Mouse (Mus musculus) neural tube, embryonic 11.5 days (tissue): ENCODE data around the gene Pcnp. TPM values are rescaled to one million over a fixed set of nuclear protein-coding genes. Genes with fewer than 3 reads are reported as not detected.

Source experiments
- ATAC-seq: fragments of 200-750 bp; cut with Nextera tagmentation; 2 replicates; pipeline ENCODE4 v1.8.0; 2017; ENCODE audit warnings: moderate number of reproducible peaks, mild to moderate bottlenecking, moderate TSS enrichment, moderate library complexity; ENCODE audit not compliant: insufficient read depth, low FRiP score, low TSS enrichment
- DNase-seq: peaks from one replicate; pipeline ENCODE4 v3.0.0-alpha.2; 2015; ENCODE audit warnings: low spot score
- H3K27ac ChIP-seq: fragments of 300-500 bp; sonication (generic); 2 replicates; pipeline ENCODE4 v1.5.1; 2014; ENCODE audit warnings: low read depth, mild to moderate bottlenecking, low read length
- H3K27me3 ChIP-seq: fragments of 300-500 bp; sonication (generic); 2 replicates; pipeline ENCODE4 v1.6.1; 2014; ENCODE audit warnings: mild to moderate bottlenecking, low read length, mixed read lengths; ENCODE audit not compliant: control insufficient read depth, insufficient read depth
- H3K36me3 ChIP-seq: fragments of 300-500 bp; sonication (generic); 2 replicates; pipeline ENCODE4 v1.6.1; 2014; ENCODE audit warnings: mild to moderate bottlenecking, low read length, moderate library complexity, mixed read lengths; ENCODE audit not compliant: control insufficient read depth, insufficient read depth
- H3K4me1 ChIP-seq: fragments of 300-500 bp; sonication (generic); 2 replicates; pipeline ENCODE4 v1.6.1; 2014; ENCODE audit warnings: low read length, mixed read lengths; ENCODE audit not compliant: control insufficient read depth, insufficient read depth
- H3K4me2 ChIP-seq: fragments of 300-500 bp; sonication (generic); 2 replicates; pipeline ENCODE4 v1.6.1; 2014; ENCODE audit warnings: low read depth, mild to moderate bottlenecking, moderate library complexity
- H3K4me3 ChIP-seq: fragments of 300-500 bp; sonication (generic); 2 replicates; pipeline ENCODE4 v1.5.1; 2014; ENCODE audit warnings: low read depth, low read length
- H3K9ac ChIP-seq: fragments of 300-500 bp; sonication (generic); 2 replicates; pipeline ENCODE4 v1.6.1; 2014; ENCODE audit warnings: mild to moderate bottlenecking, low read length
- H3K9me3 ChIP-seq: fragments of 300-500 bp; sonication (generic); 2 replicates; pipeline ENCODE4 v1.6.1; 2016; ENCODE audit warnings: low read length; ENCODE audit not compliant: control insufficient read depth
- WGBS: fragments of 180-500 bp; shearing (Covaris S2); extraction: QIAGEN DNeasy Blood & Tissue Kit; methylation state at CpG from one replicate; pipeline ENCODE4 v1.1.7; 2014; 5-methylcytosine and 5-hydroxymethylcytosine counted together
- polyA plus RNA-seq: library from polyadenylated mRNA; unstranded; fragments of >200 nt; fragmentation: Nextera tagmentation; extraction: Ambion mirVana; gene quantifications from 2 replicates; pipeline ENCODE4 v1.2.1, GENCODE M21; 2014

Gene Pcnp
- polyA plus RNA-seq, 1 experiment from 2014 or later, result 312 TPM

DNA sequence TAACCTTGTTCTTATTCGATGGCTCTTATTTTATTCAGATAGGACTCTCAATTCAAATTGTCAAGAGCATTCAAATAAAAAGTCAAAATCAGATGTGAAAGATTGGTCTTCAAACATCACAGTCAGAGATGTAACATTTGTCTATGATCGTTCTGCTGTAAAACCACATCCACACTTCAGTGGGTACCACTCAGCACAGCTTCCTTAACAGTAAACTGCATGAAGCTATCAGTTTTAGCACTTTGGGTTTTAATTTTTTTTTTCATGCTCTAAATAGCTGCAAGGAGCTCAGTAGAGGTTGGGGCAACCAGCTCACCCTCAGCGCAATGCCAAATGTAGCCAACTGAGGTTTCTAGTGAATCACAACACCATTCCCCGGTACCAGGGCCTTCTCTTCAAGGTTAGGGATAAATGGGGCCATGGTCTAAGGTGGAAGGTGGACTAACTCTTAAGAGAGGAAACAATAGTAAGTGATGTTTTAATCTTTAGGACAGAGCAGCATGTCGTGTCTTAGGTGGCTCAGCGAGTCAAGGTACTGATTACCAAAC, 39.1 kb upstream of the Pcnp start:
- Histone ChIP-seq H3K4me3 (no peak overlapping the region), H3K9me3 (no peaks in the 10 kb centered on the region), H3K4me1 (no peaks in the 10 kb centered on the region), H3K27ac (no peak overlapping the region), H3K27me3 (no peaks in the 10 kb centered on the region), H3K9ac (no peak overlapping the region), H3K36me3 (no peaks in the 10 kb centered on the region), H3K4me2 (no peak overlapping the region)
- no peak for DNase-seq
- WGBS, result 89% methylated on average over 6 of the region's 6 CpGs
- no peak for ATAC-seq

DNA sequence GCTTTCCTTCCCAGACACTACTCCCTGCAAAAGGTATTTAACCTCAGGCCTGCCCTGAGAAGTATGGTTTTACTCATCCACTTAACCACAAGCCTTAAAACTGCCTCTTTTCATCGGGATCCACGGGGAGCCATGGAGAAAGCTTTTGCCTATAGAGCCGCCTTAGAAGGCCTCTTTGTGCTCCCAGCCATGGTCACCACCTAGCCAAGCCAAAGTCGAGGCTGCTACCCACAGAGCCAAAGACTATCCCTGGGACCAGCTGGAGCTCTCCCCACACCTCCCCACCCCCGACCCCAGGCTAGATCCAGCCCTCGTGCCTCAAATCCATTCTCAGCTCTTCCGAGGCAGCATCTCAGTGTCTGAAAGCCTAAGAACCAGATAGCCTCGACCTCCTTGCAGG, 36.6 kb upstream of the Pcnp start:
- H3K4me3 ChIP-seq, result no peak overlapping the region
- no peak overlapping the region for H3K27ac ChIP-seq
- no peaks in the 10 kb centered on the region for H3K36me3 ChIP-seq
- no peak overlapping the region for H3K4me2 ChIP-seq
- no peaks in the 10 kb centered on the region for H3K27me3 ChIP-seq
- no peaks in the 10 kb centered on the region for H3K9me3 ChIP-seq
- DNase-seq (no peak), ATAC-seq (no peak)
- no peak overlapping the region for H3K9ac ChIP-seq
- WGBS, result 55% methylated on average over 8 of the region's 8 CpGs
- no peaks in the 10 kb centered on the region for H3K4me1 ChIP-seq

DNA sequence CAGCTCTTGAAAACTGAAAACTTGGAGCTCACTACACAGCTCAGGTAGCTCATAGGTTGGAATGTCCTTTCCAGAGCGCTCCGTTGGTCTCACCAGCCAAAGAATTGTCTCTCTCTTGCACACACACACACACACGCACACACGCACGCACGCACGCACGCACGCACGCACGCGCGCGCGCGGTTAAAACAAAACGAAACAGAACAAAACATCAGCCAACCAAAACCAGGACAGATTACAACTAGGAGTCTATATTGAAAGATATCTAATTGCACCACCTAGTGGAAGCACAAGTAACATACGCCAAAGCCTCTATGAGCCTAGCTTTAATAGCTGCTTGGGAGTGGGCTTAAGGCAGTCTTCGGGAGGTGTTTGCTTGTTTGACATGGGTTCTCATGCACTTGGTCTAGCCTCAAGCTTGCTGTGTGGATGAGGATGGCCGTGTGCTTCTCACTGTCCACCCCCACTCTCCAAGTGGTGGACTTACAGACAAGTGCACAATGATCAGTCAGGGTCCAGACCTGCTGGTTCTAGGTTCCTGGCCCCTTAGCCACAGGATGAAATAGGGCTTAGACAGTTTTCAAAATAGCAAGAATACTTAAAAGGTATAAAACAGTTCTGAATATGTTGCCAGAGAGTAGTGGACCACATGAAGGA, 34.9 kb upstream of the Pcnp start:
- Histone ChIP-seq H3K27me3 (no peaks in the 10 kb centered on the region), H3K4me1 (no peaks in the 10 kb centered on the region), H3K27ac (no peak overlapping the region), H3K36me3 (no peaks in the 10 kb centered on the region), H3K4me3 (peak overlapping the region; percentile 23; the same call in 1 of the 2 replicates), H3K9me3 (no peaks in the 10 kb centered on the region), H3K9ac (peak overlapping the region; percentile 40; the same call in 1 of the 2 replicates), H3K4me2 (peak overlapping the region; percentile 47)
- DNase-seq, result peak; percentile 83
- WGBS, result 10% methylated on average over 20 of the region's 20 CpGs
- peak; percentile 84 for ATAC-seq

DNA sequence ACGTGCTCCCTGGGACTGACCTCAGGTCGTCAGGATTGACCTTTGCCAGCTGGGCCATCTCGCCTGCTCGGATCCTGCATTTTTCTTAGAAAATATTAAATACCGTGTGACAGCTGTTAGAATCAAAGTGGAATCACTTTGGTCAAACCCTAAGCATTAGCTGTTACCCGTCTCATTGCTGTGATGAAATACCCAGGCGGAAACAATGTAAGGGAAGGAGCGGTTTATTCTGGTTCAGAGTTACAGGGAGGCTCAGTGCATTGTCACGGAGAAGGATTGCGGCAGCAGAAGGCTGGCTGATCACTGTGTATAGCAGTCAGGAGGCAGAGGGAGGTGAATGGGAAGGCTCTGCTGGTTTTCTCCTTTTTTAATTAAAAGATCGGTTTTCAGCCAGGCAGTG, 33.4 kb upstream of the Pcnp start:
- H3K4me1 ChIP-seq, result no peaks in the 10 kb centered on the region
- WGBS, result 59% methylated on average over 11 of the region's 11 CpGs
- ATAC-seq (no peak), DNase-seq (no peak)
- no peaks in the 10 kb centered on the region for H3K36me3 ChIP-seq
- H3K27me3 ChIP-seq, result no peaks in the 10 kb centered on the region
- H3K9ac ChIP-seq, result no peak overlapping the region
- H3K27ac ChIP-seq, result no peak overlapping the region
- H3K4me2 ChIP-seq, result no peak overlapping the region
- no peaks in the 10 kb centered on the region for H3K9me3 ChIP-seq
- no peak overlapping the region for H3K4me3 ChIP-seq

DNA sequence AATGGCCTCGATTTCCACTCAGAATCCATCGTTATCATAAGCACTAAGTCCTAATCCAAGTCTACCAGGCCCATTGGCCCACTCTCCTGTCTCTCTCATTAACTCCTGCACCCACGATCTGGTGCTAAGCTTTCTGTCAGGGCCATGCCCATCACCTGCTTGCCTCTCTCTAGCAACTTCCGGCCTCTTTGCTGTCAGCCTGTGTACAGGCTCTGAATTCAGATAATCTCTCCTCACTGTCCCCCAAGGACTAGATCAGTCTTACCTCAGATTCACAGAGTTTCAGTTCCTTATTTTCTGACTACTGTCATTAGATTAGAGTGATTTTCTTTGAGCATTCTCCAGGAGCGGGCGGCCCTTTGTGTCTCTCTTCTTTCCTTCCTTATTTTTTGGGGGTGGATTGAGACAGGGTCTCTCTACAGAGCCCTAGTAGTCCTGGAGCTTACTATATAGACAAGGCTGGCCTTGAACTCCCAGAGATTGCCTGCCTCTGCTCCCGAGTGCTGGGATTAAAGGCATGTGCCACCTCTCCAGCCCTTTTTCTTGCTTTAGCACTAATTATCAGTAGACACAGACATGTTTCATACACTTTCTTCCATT, 32.6 kb upstream of the Pcnp start:
- no peak for DNase-seq

DNA sequence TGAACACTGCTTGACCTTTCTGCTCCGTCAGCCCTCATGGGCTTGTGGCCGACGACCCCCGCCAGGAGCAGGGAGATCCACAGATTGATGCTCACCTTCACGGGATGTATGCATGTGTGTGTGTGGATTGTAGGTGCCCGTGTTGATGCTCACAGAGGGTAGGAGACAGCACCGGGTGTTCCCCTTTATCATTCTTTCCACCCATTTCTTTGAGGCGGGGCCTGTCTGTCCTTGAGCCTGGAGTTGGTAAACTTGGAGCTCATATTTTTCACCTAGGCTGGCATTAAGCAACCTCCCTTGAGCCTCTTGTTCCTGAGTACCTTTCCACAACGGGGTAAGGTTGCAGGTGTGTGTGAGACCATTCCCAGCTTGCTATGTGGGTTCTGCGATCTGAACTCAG, 28.6 kb upstream of the Pcnp start:
- Histone ChIP-seq H3K27me3 (no peaks in the 10 kb centered on the region), H3K36me3 (no peaks in the 10 kb centered on the region), H3K9me3 (no peaks in the 10 kb centered on the region), H3K4me2 (no peak overlapping the region), H3K9ac (no peak overlapping the region), H3K4me3 (no peak overlapping the region), H3K4me1 (no peaks in the 10 kb centered on the region), H3K27ac (no peak overlapping the region)
- ATAC-seq, result no peak
- no peak for DNase-seq
- 79% methylated on average over 10 of the region's 10 CpGs for WGBS

More for the DNA sequence above, 32.6 kb upstream of the Pcnp start:
- H3K4me2 ChIP-seq, result no peak overlapping the region
- ATAC-seq, result no peak
- no peak overlapping the region for H3K4me3 ChIP-seq
- no peak overlapping the region for H3K9ac ChIP-seq
- H3K36me3 ChIP-seq, result no peaks in the 10 kb centered on the region
- no peaks in the 10 kb centered on the region for H3K9me3 ChIP-seq
- H3K27ac ChIP-seq, result no peak overlapping the region
- 77% methylated on average over 7 of the region's 7 CpGs for WGBS
- no peaks in the 10 kb centered on the region for H3K4me1 ChIP-seq
- no peaks in the 10 kb centered on the region for H3K27me3 ChIP-seq

DNA sequence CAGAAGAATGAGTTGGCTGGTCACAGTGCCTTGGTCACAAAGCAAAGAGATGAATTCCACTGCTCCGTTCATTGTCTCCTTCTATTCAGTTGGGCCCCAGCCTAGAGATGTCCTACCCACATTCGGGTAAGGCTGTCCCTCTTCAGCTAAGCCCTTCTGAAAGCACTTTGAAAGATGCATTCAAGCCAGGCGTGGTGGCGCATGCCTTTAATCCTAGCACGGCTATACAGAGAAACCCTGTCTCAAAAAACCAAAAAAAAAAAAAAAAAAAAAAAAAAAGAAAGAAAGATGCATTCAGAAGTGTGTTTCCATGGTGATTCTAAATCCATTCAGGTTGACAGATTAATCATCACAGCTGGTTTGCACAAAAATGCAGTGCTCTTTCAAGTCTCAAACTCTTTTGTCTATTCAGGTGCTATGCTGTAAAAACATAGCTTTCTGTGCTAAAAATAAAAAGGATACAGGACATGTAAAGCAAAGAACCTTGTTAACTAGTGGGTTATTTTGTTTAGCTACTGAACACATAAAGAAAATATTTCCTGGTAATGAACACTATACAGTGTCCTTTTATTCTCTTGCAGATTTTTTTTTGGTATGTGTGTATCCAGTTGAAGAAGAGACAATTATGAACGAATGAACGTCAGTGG, 27.5 kb upstream of the Pcnp start:
- ATAC-seq, result no peak; the same call in 1 of the 2 replicates
- Histone ChIP-seq H3K4me1 (no peaks in the 10 kb centered on the region), H3K9ac (no peak overlapping the region), H3K4me3 (no peak overlapping the region), H3K36me3 (no peaks in the 10 kb centered on the region), H3K4me2 (no peak overlapping the region), H3K27ac (no peak overlapping the region), H3K9me3 (no peaks in the 10 kb centered on the region), H3K27me3 (no peaks in the 10 kb centered on the region)
- 49% methylated on average over 7 of the region's 7 CpGs for WGBS
- DNase-seq, result no peak

DNA sequence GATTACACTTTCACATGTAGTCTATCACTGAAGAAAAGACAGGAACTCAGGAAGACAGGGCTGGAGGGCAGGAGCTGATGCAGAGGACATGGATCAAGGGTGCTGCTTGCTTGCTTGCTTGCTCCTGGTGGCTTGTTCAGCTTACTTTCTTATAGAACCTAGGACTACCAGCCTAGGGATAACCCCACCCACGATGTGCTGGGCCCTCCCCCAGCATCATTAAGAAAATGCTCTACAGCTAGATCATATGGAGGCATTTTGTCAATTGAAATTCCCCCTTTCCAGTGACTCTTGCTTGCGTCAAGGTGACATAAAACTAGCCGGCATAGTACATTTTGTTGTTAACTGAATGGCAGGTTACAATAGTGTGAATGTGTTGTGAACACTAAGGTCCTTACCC, 26.4 kb upstream of the Pcnp start:
- Histone ChIP-seq H3K36me3 (no peaks in the 10 kb centered on the region), H3K9me3 (no peaks in the 10 kb centered on the region), H3K27me3 (no peaks in the 10 kb centered on the region), H3K4me1 (no peaks in the 10 kb centered on the region), H3K27ac (no peak overlapping the region), H3K4me3 (no peak overlapping the region), H3K4me2 (no peak overlapping the region), H3K9ac (no peak overlapping the region)
- DNase-seq (no peak), ATAC-seq (no peak)
- 78% methylated on average over 3 of the region's 3 CpGs for WGBS
